Mouse (Mus musculus): Measurements from ENCODE around the gene Phykpl.
"Not testable (repeated sequence)": the region's sequence is repeated elsewhere in the genome, so short reads cannot be mapped to it uniquely, and the experiment has no call there.

The Phykpl gene

DNA sequence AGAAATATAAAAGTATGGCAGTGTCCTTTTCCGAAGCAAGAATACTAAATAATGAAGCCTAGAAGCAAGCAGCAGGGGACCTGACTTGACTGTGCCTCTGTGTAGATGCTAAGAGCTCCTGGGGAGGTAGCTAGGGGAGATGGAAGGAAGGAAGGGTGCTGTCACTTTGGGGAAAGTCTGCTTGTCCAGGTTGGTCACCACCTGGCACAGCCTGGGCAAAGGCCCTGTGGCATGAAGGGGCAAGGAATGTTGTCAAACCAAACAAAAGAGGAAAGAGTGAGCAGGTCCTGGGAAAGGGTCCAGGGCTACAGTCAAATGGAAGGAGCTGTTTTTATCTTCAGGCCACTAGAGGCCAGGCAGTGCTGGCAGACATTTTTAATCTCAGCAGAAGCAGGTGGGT lies 2.5 kb downstream of the Phykpl start:
- DNase-seq = no peak

DNA sequence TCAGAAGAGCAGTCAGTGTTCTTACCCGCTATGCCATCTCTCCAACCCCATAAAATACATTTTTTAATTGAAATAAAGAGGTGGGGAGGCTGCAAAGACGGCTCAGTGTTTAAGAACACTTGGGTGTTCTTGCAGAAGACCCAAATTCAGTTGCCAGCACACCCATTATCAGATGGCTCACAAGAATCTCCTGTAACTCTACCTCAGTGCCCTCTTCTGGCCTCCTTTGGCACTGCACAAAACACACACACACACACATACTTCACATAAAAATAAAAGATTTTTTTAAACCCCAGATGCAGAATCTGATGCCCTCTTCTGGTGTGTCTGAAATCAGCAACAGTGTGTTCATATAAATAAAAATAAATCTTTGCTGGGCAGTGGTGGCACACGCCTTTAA lies 4.3 kb downstream of the Phykpl start:
- DNase-seq = no peak

DNA sequence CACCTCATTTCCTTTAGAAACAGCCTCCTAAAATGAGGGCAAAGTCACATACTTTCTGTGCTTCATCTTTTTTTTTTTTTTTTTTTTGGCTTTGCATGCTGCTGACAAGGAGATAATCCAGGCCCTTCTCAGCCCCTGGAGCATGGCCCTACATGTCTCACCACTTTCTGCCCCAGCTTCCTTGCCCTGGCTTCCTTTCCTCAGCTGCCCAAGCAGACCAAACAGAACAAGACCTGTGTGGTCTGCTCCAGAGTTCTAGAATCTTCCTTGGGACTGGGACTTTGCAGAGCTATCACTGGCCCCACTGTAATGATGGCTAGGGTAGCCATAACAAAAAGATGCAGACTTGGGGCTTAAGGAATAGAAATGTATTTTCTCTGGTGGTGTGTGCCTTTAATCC lies 5.4 kb downstream of the Phykpl start:
- DNase-seq = no peak

DNA sequence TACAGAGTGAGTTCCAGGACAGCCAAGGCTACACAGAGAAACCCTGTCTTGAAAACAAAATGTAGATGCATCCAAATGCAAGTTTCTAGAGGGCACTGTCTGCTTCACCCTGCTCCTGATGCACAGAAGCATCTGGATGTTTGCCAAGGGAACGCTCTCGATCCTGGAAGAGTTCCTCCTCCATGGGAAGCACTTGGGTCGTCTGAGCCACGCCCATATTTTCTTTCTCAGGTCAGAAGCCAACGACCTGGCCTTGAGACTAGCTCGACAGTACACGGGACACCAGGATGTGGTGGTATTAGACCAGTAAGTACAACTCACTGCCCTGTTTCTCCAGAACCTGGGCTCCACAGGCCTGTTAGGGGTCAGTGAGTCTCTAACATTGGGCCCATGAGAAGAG lies 6.6 kb downstream of the Phykpl start:
- DNase-seq = no peak

DNA sequence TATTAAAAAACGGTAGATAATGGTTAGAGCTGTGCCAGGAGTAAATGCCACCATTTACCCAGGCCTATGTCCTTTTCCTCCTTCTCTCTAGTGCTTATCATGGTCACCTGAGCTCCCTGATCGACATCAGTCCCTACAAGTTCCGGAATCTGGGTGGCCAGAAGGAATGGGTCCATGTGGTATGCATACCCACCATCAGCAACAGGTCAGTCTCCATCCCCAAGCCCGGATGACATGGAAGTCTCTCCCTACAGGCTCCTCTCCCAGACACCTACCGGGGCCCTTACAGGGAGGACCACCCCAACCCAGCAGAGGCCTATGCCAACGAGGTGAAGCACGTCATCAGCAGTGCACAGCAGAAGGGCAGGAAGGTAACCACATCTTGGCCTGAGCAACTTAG lies 7.4 kb downstream of the Phykpl start:
- no peak for DNase-seq

DNA sequence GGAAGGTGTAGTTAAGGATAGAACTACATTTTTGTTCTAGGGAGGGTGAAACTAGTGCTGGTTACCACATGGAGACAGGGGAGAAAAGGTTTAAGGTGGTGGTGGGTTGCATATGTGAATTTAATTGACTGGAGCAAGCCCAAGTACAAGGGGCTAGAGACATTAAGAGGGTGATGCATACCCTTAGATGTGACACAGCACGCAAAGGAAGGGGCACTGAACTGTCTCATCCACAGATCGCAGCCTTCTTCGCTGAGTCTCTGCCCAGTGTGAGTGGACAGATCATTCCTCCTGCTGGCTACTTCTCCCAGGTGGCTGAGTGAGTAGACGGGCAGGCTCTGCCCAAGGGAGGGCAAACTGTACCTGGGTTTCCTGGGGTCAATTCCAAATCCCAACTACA lies 8.8 kb downstream of the Phykpl start:
- DNase-seq = no peak

DNA sequence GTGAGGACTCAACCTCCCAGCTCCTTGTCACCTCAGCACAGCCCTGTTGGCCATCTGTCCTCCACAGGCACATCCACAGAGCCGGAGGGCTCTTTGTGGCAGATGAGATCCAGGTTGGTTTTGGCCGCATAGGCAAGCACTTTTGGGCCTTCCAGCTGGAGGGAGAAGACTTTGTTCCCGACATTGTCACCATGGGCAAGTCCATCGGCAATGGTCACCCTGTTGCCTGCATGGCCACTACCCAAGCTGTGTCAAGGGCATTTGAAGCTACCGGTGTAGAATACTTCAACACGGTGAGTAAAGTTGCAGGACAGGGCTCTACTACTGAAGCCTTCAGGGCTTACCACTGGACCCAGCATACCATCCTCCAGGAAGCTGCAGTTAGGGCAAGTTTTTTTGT lies 9.3 kb downstream of the Phykpl start:
- DNase-seq = no peak

DNA sequence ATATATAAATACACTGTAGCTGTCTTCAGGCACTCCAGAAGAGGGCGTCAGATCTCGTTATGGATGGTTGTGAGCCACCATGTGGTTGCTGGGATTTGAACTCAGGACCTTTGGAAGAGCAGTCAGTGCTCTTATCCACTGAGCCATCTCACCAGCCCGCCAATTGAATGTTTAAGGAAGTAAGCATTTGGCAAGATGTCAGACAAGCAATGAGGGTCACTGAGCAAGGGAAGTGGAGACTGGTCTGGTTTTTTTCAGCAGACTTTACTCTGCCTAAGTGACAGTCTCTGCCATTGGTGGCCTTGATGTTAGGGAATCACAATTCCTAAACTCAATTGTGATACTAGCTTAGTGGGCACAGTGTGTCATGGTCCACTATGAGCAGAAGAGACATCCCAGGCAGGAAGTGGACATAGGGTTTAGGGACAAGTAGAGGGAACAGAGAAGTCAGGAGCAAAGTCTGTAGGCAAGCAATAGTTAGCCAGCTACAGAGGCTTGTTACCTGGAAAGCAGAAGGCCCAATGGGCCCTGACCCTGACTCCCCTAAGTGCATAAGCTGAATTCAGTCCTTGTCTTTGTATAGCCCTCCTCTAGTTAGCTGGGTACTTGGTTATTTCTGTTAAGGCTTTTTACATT lies 10.3 kb downstream of the Phykpl start:
- no peak for DNase-seq

DNA sequence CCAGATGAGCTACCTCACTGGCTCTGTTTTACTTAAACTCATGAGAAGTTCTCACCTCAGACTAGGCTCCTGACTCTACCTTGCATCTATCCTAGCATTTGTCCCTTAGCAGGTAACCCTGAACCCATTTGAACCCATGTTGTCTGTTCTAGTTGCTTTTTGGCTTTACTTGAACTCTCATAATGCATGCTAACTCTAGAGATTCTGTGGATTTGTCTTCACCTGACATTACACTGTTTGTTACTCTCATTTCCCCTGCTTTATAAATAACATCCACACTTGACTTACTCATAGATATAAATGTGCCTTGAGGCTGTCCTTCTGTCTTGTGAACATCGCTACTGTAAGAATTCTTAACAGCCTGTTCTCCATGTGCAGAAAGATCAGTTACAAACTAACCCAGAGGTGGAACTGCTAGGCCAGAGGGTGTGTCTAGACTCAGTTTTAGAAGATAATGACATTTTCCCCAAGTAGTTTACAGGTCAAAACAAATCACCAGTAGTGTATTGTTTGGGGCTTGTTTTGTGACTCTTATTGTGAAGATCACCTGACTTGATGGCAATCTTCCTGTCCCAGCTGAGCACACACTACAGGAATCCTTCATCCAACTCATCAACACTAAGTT lies 11.0 kb downstream of the Phykpl start:
- no peak for DNase-seq

DNA sequence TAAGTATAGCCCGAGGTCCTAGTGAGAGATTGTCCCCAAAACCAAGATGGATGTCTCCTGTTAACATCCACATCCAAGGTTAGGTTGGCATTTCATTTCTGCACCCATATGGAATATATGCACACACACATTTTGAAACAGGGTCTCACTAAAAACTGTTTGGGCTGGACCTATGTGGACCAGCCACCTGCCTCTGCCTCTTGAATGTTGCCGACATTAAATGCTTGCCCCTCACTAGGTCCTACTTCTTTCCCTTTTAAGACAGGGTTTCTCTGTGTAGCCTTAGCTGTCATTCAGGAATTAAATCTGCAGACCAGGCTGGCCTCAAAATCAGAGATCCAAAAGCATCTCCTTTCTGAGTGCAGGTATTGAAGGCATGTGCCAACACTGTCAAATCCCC lies 13.0 kb downstream of the Phykpl start:
- DNase-seq = no peak

DNA sequence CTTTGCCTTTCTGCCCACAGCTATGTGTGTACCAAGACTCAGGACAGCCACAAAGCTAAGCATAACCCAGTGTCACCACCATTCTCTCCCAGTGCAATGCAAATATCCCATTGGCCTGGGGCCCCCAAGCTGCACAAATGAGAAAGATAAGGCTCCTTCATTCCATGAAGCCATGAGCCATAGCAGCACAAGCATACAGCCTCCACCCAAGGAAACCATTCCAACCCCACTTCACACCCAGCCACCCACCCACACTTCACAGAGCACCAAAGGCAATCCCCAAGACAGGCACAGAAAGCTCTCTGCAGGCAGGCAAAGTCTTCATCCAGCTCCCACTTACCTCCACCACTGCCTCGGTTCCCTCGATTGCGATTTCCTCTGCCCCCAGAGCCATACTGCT lies 17.7 kb downstream of the Phykpl start:
- DNase-seq = no peak

DNA sequence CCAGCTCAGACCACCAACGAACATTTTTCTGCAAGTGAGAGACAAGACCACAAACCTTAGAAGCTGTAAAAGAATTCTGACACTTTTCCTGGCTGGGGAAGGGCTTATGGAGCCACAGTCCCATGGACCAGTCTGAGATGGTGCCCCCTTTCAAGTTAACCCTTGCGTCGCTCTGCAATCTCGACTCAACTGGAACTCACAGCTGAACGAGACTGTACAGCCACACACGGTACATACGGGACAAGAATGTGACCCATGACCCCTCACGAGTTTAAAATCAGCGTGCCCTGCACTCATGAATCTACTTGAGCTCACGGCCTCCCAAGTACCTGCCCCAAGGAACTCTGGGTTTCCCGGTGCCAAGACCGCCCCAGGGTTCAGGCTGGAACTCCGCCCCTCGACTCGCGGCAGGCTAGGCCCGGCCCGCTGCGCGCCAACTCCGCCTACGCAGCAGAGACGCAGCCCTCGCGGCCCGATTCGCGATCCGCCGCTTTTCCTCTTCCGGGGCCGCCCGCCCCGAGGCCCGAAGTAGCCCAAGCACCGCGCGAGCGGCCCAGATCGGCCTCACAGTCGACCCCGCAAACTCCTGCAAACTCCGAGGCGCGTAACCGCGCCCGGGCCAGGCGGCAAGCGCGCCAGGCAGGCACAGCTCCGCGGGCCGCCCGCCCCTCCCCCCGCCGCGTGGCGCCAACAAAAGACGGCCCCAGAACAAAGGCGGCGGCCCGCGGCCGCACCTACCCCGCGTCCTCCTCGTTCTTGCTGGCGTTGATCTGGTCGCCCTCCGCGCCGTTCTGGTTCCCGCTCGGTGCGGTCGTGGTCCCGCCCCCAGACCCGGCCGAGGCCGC lies 21.3 kb downstream of the Phykpl start:
- DNase-seq = peak; percentile 82 to 84

DNA sequence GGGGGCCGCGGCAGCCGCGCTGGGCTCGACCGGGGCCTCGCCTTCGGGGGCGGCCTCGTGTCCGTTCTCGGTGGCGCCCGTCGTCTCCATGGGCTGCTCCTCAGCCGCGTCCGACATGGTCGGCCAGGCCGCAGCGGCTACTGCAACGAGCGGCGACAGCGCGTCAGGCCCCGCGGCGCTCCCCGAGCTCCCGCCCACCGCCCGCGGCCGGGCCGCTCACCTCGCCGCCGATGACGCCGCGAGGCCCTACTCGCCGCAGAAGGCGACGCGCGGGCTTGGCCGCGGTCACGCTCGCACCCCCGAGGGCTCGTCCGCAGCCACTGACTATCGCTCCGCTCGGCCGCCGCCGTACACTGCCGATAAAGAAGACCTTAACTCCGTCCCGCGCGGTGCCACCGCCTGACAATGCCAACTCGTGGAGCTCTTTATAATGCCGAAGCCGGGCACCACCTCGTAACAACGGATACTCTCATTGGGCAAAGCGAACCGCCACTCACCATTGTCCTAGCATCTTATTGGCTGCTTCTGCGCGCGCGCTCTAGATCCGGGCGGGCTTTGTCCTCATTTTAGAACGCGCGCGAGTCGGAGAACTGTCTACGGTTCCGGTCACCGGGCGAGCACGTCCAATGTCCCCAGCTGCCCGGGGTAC lies 22.0 kb downstream of the Phykpl start, which contains the start of gene Hnrnpab:
TSS of gene Hnrnpab (minus strand) at position 401 of the 649 bp plus-strand sequence.
- peak; percentile 98 to 99 for DNase-seq

DNA sequence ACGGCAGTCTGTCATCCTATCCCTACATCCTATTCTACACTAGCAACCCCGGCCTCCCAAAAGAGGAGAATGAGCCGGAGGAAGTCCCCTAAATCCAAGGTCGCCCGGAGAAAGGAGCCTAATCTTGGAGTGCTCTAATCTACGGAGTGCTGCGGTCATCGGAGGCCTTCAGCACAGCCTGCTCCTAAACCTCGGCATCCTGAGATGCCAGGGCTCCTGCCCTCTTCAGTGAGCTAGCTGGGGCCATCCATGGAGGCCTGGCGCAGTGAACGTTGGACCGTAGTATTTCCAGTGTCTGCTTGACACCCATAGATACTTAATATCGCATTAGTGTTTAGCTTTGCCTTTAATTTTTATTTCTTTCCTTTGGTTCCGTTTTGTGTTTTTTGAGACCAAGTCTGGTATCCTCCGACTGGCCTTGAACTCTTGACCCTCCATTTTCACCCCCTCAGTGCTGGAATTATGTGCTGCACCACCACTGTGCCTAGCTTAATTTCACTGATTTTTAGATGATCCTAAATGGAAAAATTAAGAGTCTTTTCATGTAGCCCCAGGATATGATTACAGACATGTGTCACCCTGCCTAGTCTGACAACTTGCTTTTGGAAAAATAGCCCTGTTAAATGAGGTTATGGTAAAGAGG lies 22.7 kb downstream of the Phykpl start:
- no peak for DNase-seq

DNA sequence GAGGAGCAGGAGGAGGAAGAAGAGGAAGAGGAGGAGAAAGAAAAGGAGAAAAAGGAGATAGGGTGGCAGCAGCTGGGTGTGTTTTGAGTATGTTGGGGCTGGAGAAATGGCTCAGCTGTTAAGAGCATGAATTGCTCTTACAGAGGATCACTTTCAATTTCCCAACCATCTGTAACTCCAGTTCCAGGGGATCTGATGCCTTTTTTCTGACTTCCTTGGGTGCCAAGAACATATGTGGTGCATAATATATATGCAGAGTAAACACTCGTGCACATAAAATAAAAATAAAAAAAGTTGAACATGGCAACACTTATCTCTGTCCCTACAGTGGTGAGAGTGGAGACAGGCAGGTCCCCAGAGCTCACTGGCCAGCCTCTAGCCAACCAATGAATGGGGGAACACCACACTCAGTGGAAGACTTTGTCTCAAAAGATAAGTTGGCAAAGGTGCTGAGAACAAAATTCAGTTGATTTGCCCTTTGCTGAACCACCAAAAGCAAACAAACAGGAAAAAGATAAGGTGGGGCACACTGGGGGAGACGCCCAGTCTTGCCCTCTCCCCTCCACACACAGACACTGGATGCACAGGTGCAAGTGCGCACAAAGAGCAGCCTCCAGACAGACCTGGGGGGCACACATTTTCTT lies 24.8 kb downstream of the Phykpl start:
- DNase-seq = no peak

DNA sequence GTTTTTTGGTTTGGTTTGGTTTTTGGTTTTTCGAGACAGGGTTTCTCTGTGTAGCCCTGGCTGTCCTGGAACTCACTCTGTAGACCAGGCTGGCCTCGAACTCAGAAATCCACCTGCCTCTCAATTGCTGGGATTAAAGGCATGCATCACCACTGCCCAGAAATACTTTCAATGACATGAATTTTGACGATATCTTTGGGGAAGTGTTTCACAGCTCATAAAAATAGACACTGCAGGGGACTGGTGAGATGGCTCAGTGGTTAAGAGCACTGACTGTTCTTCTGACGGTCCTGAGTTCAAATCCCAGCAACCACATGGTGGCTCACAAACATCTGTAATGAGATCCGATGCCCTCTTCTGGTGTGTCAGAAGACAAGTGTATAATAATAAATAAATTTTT lies 25.4 kb downstream of the Phykpl start:
- not testable (repeated sequence) for DNase-seq

DNA sequence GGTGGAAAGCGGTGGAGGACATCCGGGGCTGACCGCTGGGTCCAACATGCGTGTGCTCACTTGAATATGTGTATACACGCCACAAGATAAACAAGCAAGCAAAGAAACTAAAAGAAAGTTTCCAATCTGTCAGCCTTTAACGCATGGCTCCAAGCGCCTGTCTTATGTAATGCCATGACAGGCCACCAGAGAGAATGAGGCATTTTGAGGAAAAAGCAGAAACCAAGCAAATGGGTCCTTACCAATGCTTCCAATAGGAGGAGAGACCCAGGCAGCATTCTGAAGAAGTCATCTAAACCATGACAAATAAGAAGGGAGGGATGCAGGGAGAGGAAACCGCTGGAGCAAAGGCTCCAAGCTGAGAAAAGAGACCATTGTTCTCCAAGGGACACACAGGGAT lies 29.7 kb downstream of the Phykpl start:
- DNase-seq = no peak

DNA sequence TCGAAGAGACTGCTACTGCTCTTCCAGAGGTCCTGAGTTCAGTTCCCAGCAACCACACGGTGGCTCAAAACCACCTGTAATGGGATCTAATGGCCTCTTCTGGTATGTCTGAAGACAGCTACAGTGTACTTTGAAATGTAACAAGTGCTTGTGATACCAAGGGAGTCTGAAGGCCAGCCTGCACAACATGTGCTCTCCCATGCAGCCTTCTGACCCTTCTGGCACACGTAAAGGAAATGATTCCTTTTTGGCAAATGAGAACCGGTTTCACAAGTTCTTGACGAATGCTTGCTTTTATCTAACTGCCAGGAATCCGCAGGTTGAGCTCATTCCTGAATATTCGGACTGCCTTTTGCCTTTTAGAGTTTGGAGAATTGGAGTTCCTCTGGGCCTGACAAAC lies 30.6 kb downstream of the Phykpl start:
- no peak for DNase-seq

DNA sequence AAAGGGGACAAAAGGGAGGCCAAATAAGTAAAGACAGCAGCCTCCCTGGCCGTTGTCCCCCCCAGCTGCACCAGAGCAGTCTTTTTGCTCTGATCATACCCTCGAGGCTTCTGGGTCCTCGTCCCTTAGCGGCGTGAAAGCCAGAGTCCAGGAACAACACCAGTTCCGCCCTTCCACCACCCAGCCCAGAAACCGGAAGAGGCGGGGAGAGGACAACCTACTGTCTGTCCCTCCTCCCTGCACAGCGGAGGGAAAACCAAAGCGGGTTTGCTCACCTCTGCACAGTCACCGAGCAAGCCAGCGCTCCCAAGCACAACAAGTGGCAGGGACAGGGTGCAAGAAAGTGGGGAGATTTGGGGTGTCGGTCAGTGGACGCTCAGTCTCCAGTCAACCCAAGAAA lies 31.0 kb downstream of the Phykpl start:
- peak; percentile 30 to 39 for DNase-seq

DNA sequence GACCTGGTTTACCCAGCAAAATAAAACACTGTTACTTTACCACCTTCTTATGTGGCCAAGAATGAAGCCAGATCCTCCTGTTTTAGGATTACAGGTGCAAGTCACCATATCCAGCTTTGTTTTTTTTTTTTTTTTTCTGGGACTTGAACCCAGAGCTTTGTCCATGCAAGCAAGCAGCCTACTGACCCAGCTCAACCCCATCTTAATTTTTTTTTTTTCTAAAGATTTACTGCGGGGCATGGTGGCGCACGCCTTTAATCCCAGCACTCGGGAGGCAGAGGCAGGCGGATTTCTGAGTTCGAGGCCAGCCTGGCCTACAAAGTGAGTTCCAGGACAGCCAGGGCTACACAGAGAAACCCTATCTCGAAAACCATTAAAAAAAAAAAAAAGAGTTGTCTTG lies 31.6 kb downstream of the Phykpl start:
- DNase-seq = not testable (repeated sequence)

DNA sequence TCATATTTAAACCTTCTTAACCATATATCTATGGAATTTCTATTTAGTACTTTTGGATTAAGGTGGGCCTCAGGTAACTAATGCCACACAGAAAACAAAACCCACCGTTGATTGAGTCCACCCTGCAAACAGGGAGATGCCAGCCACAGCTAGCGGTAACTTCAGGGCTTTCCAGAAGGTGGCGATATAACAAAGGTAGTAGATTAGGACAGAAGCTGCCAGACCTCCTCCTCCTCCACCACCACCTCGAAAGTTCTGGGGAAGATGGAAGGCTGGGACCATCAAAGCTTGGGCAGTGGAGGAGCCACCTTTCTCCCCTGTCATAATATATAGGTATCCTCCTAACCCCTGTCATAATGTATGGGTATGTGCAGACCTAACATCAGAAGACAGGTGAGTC lies 33.1 kb downstream of the Phykpl start:
- peak; percentile 83 to 87 for DNase-seq

DNA sequence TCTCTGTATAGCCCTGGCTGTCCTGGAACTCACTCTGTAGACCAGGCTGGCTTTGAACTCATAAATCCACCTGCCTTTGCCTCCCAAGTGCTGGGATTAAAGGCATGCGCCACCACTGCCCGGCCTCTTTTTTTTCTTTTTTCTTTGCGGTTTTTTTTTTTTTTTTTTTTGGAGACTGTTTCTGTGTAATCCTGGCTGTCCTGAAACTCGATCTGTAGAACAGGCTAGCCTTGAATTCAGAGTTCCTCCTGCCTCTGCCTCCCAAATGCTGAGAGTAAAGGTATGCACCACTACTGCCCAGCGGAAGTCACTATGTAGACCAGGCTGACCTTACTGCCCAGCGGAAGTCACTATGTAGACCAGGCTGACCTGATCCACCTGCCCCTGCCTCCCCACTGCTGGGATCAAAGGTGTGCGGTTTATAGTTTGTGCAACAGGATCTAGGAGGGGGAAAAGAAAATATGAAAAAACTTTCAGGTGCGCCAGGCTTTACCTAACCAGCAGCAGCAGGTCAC lies 34.4 kb downstream of the Phykpl start:
- no peak for DNase-seq

All from cerebellum, postnatal 14 days (tissue).